Mouse (Mus musculus) CH12.LX (cell line): Measurements from ENCODE around the gene Galr2. TPM values are rescaled to one million over a fixed set of nuclear protein-coding genes. Genes with fewer than 3 reads are reported as not detected.
A peak's percentile ranks its signal among the peaks of the same experiment; 100 is the strongest.

Experiments
- DNase-seq: peaks from one replicate; pipeline ENCODE4 v3.0.0-alpha.2; 2013; ENCODE audit errors: extremely low read depth
- H3K27ac ChIP-seq: 2 replicates; pipeline ENCODE4 v1.5.1; 2012; ENCODE audit warnings: low read depth, mild to moderate bottlenecking, control low read depth, moderate library complexity; ENCODE audit not compliant: insufficient read depth
- H3K27me3 ChIP-seq: replicated peaks from 2 replicates; pipeline ENCODE3; 2012; ENCODE audit warnings: inconsistent platforms
- H3K36me3 ChIP-seq, 2 experiments: replicated peaks in 1 of 2; 2 replicates each; pipeline versions ENCODE3 to v1.6.1; 2012; ENCODE audit warnings: inconsistent platforms in 1 of 2, low read length in 1 of 2, mild to moderate bottlenecking in 1 of 2, mixed read lengths in 1 of 2, moderate library complexity in 1 of 2; ENCODE audit not compliant: control insufficient read depth in 1 of 2, insufficient read depth in 1 of 2
- H3K4me1 ChIP-seq, 2 experiments: 2 replicates each; pipeline ENCODE4 v1.6.1; 2012; ENCODE audit warnings: inconsistent platforms in 1 of 2, moderate library complexity in 1 of 2; ENCODE audit not compliant: insufficient read depth in 2 of 2, control insufficient read depth in 1 of 2
- H3K4me2 ChIP-seq: 2 replicates; pipeline ENCODE4 v1.6.1; 2012; ENCODE audit warnings: low read depth, mild to moderate bottlenecking, control low read depth; ENCODE audit not compliant: poor library complexity, insufficient read depth, severe bottlenecking
- H3K4me3 ChIP-seq, 3 experiments: fragments of 150-350 bp in 1 of 3; sonication (generic) in 1 of 3; replicated peaks in 1 of 3; 2 replicates each; pipeline versions ENCODE3 to v1.5.1; 2011 to 2012; ENCODE audit warnings: low read depth in 2 of 3, low read length in 2 of 3, mild to moderate bottlenecking in 2 of 3, moderate library complexity in 2 of 3, control low read depth in 1 of 3, improper control_type of control experiment in 1 of 3, inconsistent platforms in 1 of 3, mixed read lengths in 1 of 3; ENCODE audit not compliant: poor library complexity in 1 of 3
- H3K79me2 ChIP-seq: replicated peaks from 2 replicates; pipeline ENCODE4 v1.6.1; 2012; ENCODE audit warnings: mild to moderate bottlenecking, moderate library complexity; ENCODE audit not compliant: control insufficient read depth, poor library complexity, insufficient read depth, severe bottlenecking; ENCODE audit errors: extremely low read depth
- H3K9ac ChIP-seq: 2 replicates; pipeline ENCODE4 v1.6.1; 2012; ENCODE audit warnings: low read depth, mild to moderate bottlenecking, control low read depth, moderate library complexity; ENCODE audit not compliant: insufficient read depth
- H3K9me3 ChIP-seq: replicated peaks from 2 replicates; pipeline ENCODE3; 2012; ENCODE audit warnings: low read length, inconsistent platforms, mixed read lengths
- BHLHE40 ChIP-seq: IDR thresholded peaks from 2 replicates; pipeline ENCODE4 v1.6.1; 2011; ENCODE audit warnings: mild to moderate bottlenecking, low read depth, low read length, improper control_type of control experiment
- CHD2 ChIP-seq: IDR thresholded peaks from 2 replicates; pipeline ENCODE4 v1.6.1; 2011; ENCODE audit warnings: low read length, improper control_type of control experiment
- CTCF ChIP-seq, 2 experiments: IDR thresholded peaks in 1 of 2; conservative IDR thresholded peaks in 1 of 2; 2 replicates each; pipeline ENCODE4 v1.5.1; 2011 to 2012; ENCODE audit warnings: low read depth in 2 of 2, low read length in 2 of 2, improper control_type of control experiment in 1 of 2, inconsistent platforms in 1 of 2, mild to moderate bottlenecking in 1 of 2, moderate library complexity in 1 of 2
- E2F4 ChIP-seq: IDR thresholded peaks from 2 replicates; pipeline ENCODE4 v1.6.1; 2011; ENCODE audit warnings: low read depth, low read length, improper control_type of control experiment; ENCODE audit not compliant: insufficient replicate concordance
- ELF1 ChIP-seq: IDR thresholded peaks from 2 replicates; pipeline ENCODE4 v1.6.1; 2014; ENCODE audit warnings: low read depth, mild to moderate bottlenecking, inconsistent platforms, low read length, improper control_type of control experiment
- EP300 ChIP-seq: IDR thresholded peaks from 2 replicates; pipeline ENCODE4 v1.6.1; 2011; ENCODE audit warnings: low read length, improper control_type of control experiment
- ETS1 ChIP-seq: conservative IDR thresholded peaks from 2 replicates; pipeline ENCODE4 v1.6.1; 2012; ENCODE audit warnings: low read depth, mild to moderate bottlenecking, inconsistent platforms, low read length, improper control_type of control experiment, moderate library complexity
- GABPA ChIP-seq: IDR thresholded peaks from 2 replicates; pipeline ENCODE4 v1.6.1; 2012; ENCODE audit warnings: low read depth, low read length, improper control_type of control experiment, inconsistent platforms; ENCODE audit not compliant: insufficient replicate concordance
- HCFC1 ChIP-seq: IDR thresholded peaks from 2 replicates; pipeline ENCODE4 v1.6.1; 2012; ENCODE audit warnings: low read depth, mild to moderate bottlenecking, inconsistent platforms, low read length, improper control_type of control experiment
- IRF4 ChIP-seq: IDR thresholded peaks from 2 replicates; pipeline ENCODE4 v1.6.1; 2014; ENCODE audit warnings: low read depth, mild to moderate bottlenecking, inconsistent platforms, low read length, improper control_type of control experiment
- JUND ChIP-seq: conservative IDR thresholded peaks from 2 replicates; pipeline ENCODE4 v1.6.1; 2011; ENCODE audit warnings: low read depth, low read length, improper control_type of control experiment
- KAT2A ChIP-seq: IDR thresholded peaks from 2 replicates; pipeline ENCODE4 v1.6.1; 2012; ENCODE audit warnings: low read length, improper control_type of control experiment, inconsistent platforms; ENCODE audit not compliant: insufficient replicate concordance
- MAFK ChIP-seq: IDR thresholded peaks from 2 replicates; pipeline ENCODE4 v1.6.1; 2011; ENCODE audit warnings: low read length, improper control_type of control experiment; ENCODE audit not compliant: insufficient replicate concordance
- MAX ChIP-seq: IDR thresholded peaks from 2 replicates; pipeline ENCODE4 v1.6.1; 2011; ENCODE audit warnings: low read length, improper control_type of control experiment
- MYC ChIP-seq: IDR thresholded peaks from 2 replicates; pipeline ENCODE4 v1.6.1; 2011; ENCODE audit warnings: low read depth, mild to moderate bottlenecking, improper control_type of control experiment, low read length
- NELFE ChIP-seq: IDR thresholded peaks from 2 replicates; pipeline ENCODE4 v1.6.1; 2011; ENCODE audit warnings: low read depth, low read length, improper control_type of control experiment
- NRF1 ChIP-seq: IDR thresholded peaks from 2 replicates; pipeline ENCODE4 v1.6.1; 2014; ENCODE audit warnings: low read depth, mild to moderate bottlenecking, inconsistent platforms, low read length, improper control_type of control experiment, moderate library complexity
- PAX5 ChIP-seq: IDR thresholded peaks from 2 replicates; pipeline ENCODE4 v1.6.1; 2012; ENCODE audit warnings: low read length, inconsistent platforms, mixed read lengths
- POLR2A ChIP-seq: IDR thresholded peaks from 2 replicates; pipeline ENCODE4 v1.6.1; 2011; ENCODE audit warnings: low read depth, mild to moderate bottlenecking, improper control_type of control experiment, low read length
- POLR2AphosphoS2 ChIP-seq: IDR thresholded peaks from 2 replicates; pipeline ENCODE4 v1.6.1; 2011; ENCODE audit warnings: low read depth, low read length, improper control_type of control experiment
- RAD21 ChIP-seq: IDR thresholded peaks from 2 replicates; pipeline ENCODE4 v1.6.1; 2011; ENCODE audit warnings: low read depth, mild to moderate bottlenecking, low read length, improper control_type of control experiment, moderate library complexity
- RCOR1 ChIP-seq: conservative IDR thresholded peaks from 2 replicates; pipeline ENCODE4 v1.6.1; 2012; ENCODE audit warnings: low read depth, mild to moderate bottlenecking, inconsistent platforms, low read length, improper control_type of control experiment
- SIN3A ChIP-seq: IDR thresholded peaks from 2 replicates; pipeline ENCODE4 v1.6.1; 2012; ENCODE audit warnings: low read length, improper control_type of control experiment, inconsistent platforms
- SMC3 ChIP-seq: IDR thresholded peaks from 2 replicates; pipeline ENCODE4 v1.6.1; 2011; ENCODE audit warnings: low read depth, low read length, improper control_type of control experiment
- TBP ChIP-seq: conservative IDR thresholded peaks from 2 replicates; pipeline ENCODE4 v1.6.1; 2011; ENCODE audit warnings: low read depth, low read length, improper control_type of control experiment
- UBTF ChIP-seq: IDR thresholded peaks from 2 replicates; pipeline ENCODE4 v1.6.1; 2012; ENCODE audit warnings: low read depth, mild to moderate bottlenecking, inconsistent platforms, low read length, improper control_type of control experiment, moderate library complexity
- USF2 ChIP-seq: conservative IDR thresholded peaks from 2 replicates; pipeline ENCODE4 v1.6.1; 2011; ENCODE audit warnings: low read depth, low read length, improper control_type of control experiment
- ZC3H11A ChIP-seq: IDR thresholded peaks from 2 replicates; pipeline ENCODE4 v1.6.1; 2012; ENCODE audit warnings: low read depth, mild to moderate bottlenecking, inconsistent platforms, low read length, improper control_type of control experiment
- ZKSCAN1 ChIP-seq: IDR thresholded peaks from 2 replicates; pipeline ENCODE4 v1.6.1; 2012; ENCODE audit warnings: low read depth, inconsistent platforms, low read length, improper control_type of control experiment, borderline replicate concordance
- ZMIZ1 ChIP-seq: IDR thresholded peaks from 2 replicates; pipeline ENCODE4 v1.6.1; 2012; ENCODE audit warnings: low read depth, mild to moderate bottlenecking, inconsistent platforms, low read length, improper control_type of control experiment
- ZNF384 ChIP-seq: IDR thresholded peaks from 2 replicates; pipeline ENCODE4 v1.6.1; 2012; ENCODE audit warnings: low read depth, low read length, improper control_type of control experiment, inconsistent platforms
- dilution Hi-C: fragments of 300-500 bp; cut with MboI; formaldehyde crosslinking; loops from 2 replicates; pipeline ENCODE4 v1.14.3; 2020; ENCODE audit warnings: low sequenced_read_pairs; ENCODE audit not compliant: extremely low pct_unique_long_range_greater_than_20kb, extremely low pct_ligation_motif_present
- in situ Hi-C: fragments of 300-500 bp; cut with MboI; formaldehyde crosslinking; loops from 3 replicates; pipeline ENCODE4 v1.14.3; 2019; ENCODE audit warnings: low sequenced_read_pairs, low pct_ligation_motif_present, low pct_unique_long_range_greater_than_20kb, mixed read lengths
- polyA plus RNA-seq: library from polyadenylated mRNA; unstranded; fragments of >175 nt; gene quantifications from 2 replicates; pipeline ENCODE4 v1.2.1, GENCODE M21; 2012; ENCODE audit warnings: low read depth; ENCODE audit not compliant: insufficient read length
- total RNA-seq, 2 experiments: library from RNA; depleted of rRNA; stranded (reverse); fragments of 300-350 nt in 1 of 2; fragments of >200 nt in 1 of 2; gene quantifications; 2 replicates each; pipeline ENCODE4 v1.2.3; 2012 to 2014

The Galr2 gene
- total and polyA plus RNA-seq, 3 experiments, result 0.21 to 1.6 (median 0.85) TPM

DNA sequence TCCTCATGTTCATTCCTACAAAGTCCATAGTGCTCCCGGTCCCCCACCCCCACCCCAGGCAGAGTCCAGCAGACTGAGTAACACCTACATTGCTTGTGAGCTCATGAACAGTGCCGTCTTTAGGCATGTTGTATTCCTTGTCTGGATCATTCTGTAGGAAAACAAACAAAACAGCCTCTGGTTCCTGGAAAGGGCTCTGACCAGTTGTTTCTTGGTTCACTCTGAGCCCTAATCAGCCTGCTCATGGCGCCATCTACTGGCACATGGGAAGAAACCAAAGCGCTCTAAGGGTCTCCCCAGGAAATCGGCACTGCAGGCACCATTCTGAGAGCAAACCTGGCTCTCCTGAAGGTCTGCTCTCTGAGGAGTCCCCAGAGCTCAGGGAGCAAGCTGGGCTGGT is 13.6 kb downstream of the Galr2 start:
- in situ Hi-C loops, result no loop called here
- Histone ChIP-seq H3K4me3 (no peak overlapping the region), H3K9me3 (no peaks in the 10 kb centered on the region), H3K4me2 (no peak overlapping the region), H3K36me3 (peaks cover 71 to 95% of the 10 kb centered on the region in 2 experiments), H3K79me2 (no peaks in the 10 kb centered on the region), H3K27me3 (no peaks in the 10 kb centered on the region), H3K4me1 (peaks cover 5 to 48% of the 10 kb centered on the region in 2 experiments; a peak in 3 of 4 replicates), H3K27ac (no peak overlapping the region), H3K9ac (no peak overlapping the region)
- TF ChIP-seq SMC3 (peak; percentile 92), RCOR1 (no peak), MAFK (no peak; the same call in 1 of the 2 replicates), USF2 (no peak), CTCF (conservative IDR thresholded peaks at IDR 0.05 in 1 of 2, IDR thresholded peaks at IDR 0.05 in 1 of 2; ENCODE audit: low read depth in 2 of 2, low read length in 2 of 2) (peak; percentile 85 to 96), EP300 (no peak), SIN3A (0 out of 2 replicates have a peak, but pooled peaks have one; percentile 22), ZNF384 (no peak), NELFE (peak; percentile 51; the same call in 1 of the 2 replicates), MYC (0 out of 2 replicates have a peak, but pooled peaks have one; percentile 37), POLR2A (no peak), UBTF (no peak), NRF1 (no peak), KAT2A (no peak), RAD21 (peak; percentile 91), ELF1 (0 out of 2 replicates have a peak, but pooled peaks have one; percentile 51), GABPA (no peak), POLR2AphosphoS2 (no peak), ZKSCAN1 (no peak), E2F4 (no peak), CHD2 (no peak), MAX (no peak), ZMIZ1 (no peak), ETS1 (no peak), JUND (0 out of 2 replicates have a peak, but pooled peaks have one; percentile 10), IRF4 (peak; percentile 47; the same call in 1 of the 2 replicates), BHLHE40 (no peak), ZC3H11A (peak; percentile 65), HCFC1 (no peak), PAX5 (no peak), TBP (no peak)
- dilution Hi-C loops, result no loop called here
- DNase-seq, result peak; percentile 84
